Mouse (Mus musculus) cerebellum, postnatal 25 days (tissue): Measurements from ENCODE around the gene Thbs4.
A peak's percentile ranks its signal among the peaks of the same experiment; 100 is the strongest.
"Not testable (repeated sequence)": the region's sequence is repeated elsewhere in the genome, so short reads cannot be mapped to it uniquely, and the experiment has no call there.

Source experiments
- DNase-seq, 2 experiments: peaks; one replicate each; pipeline ENCODE4 v3.0.0; 2021; ENCODE audit warnings: mixed read lengths in 2 of 2

Gene Thbs4

GRCm38 (mm10) chr13:92794462-92795214 is at the start of gene Thbs4:
Thbs4 (minus strand) TSS chr13:92794818.
- DNase-seq, result peak; percentile 25 to 50

- DNase-seq, result no peak
These were observed 38.5 kb upstream of the Thbs4 start for GRCm38 (mm10) chr13:92833162-92833561.

- DNase-seq, result no peak
These were observed 34.2 kb upstream of the Thbs4 start for GRCm38 (mm10) chr13:92828820-92829219.

GRCm38 (mm10) chr13:92817357-92817756 is 22.7 kb upstream of the Thbs4 start:
- DNase-seq, result no peak

GRCm38 (mm10) chr13:92816329-92816728 is 21.7 kb upstream of the Thbs4 start:
- no peak for DNase-seq

GRCm38 (mm10) chr13:92810592-92810991 is 16.0 kb upstream of the Thbs4 start:
- DNase-seq, result not testable (repeated sequence)

- DNase-seq, result no peak
These were observed 13.2 kb upstream of the Thbs4 start for GRCm38 (mm10) chr13:92807849-92808248.

- no peak for DNase-seq
These were observed 12.2 kb upstream of the Thbs4 start for GRCm38 (mm10) chr13:92806785-92807184.

- no peak for DNase-seq
These were observed 4.8 kb upstream of the Thbs4 start for GRCm38 (mm10) chr13:92799306-92799925.

- no peak for DNase-seq
These were observed 4.2 kb upstream of the Thbs4 start for GRCm38 (mm10) chr13:92798830-92799229.

GRCm38 (mm10) chr13:92793636-92794035 is 982 bp downstream of the Thbs4 start:
- no peak for DNase-seq

GRCm38 (mm10) chr13:92791474-92791873 is 3.1 kb downstream of the Thbs4 start:
- no peak for DNase-seq

GRCm38 (mm10) chr13:92784311-92784710 is 10.3 kb downstream of the Thbs4 start:
- DNase-seq, result no peak

- no peak for DNase-seq
These were observed 11.1 kb downstream of the Thbs4 start for GRCm38 (mm10) chr13:92783551-92783950.

GRCm38 (mm10) chr13:92780927-92781326 is 13.7 kb downstream of the Thbs4 start:
- DNase-seq, result no peak

GRCm38 (mm10) chr13:92780076-92780475 is 14.5 kb downstream of the Thbs4 start:
- DNase-seq, result no peak

- no peak for DNase-seq
These were observed 16.0 kb downstream of the Thbs4 start for GRCm38 (mm10) chr13:92778642-92779041.

GRCm38 (mm10) chr13:92775916-92776315 is 18.7 kb downstream of the Thbs4 start:
- no peak for DNase-seq

GRCm38 (mm10) chr13:92774887-92775286 is 19.7 kb downstream of the Thbs4 start:
- no peak for DNase-seq

GRCm38 (mm10) chr13:92772500-92772899 is 22.1 kb downstream of the Thbs4 start:
- DNase-seq, result no peak

- no peak for DNase-seq
These were observed 23.1 kb downstream of the Thbs4 start for GRCm38 (mm10) chr13:92771566-92771965.

- no peak for DNase-seq
These were observed 29.0 kb downstream of the Thbs4 start for GRCm38 (mm10) chr13:92765454-92766242.

- DNase-seq, result no peak
These were observed 32.3 kb downstream of the Thbs4 start for GRCm38 (mm10) chr13:92762322-92762721.

GRCm38 (mm10) chr13:92760519-92760918 is 34.1 kb downstream of the Thbs4 start:
- DNase-seq, result no peak
